Mouse (Mus musculus): ENCODE results near the gene Csf2rb2.

- TF ChIP-seq CTCF (IDR thresholded peaks at IDR 0.05; ENCODE audit: low read depth) (no peak), EP300 (IDR thresholded peaks at IDR 0.05; ENCODE audit: low read depth) (no peak)
Observed at GRCm38 (mm10) chr15:78331523-78332340, 26.2 kb upstream of the Csf2rb2 start.
